Mouse (Mus musculus) urinary bladder, postnatal 36 days (tissue): ENCODE measurements around the gene Plk3.
"Not testable (repeated sequence)": the region's sequence is repeated elsewhere in the genome, so short reads cannot be mapped to it uniquely, and the experiment has no call there.

ENCODE experiments used
- DNase-seq, 2 experiments: peaks; one replicate each; pipeline ENCODE4 v3.0.0; 2022; ENCODE audit warnings: low spot score in 2 of 2, mixed read lengths in 1 of 2

The Plk3 gene

DNA sequence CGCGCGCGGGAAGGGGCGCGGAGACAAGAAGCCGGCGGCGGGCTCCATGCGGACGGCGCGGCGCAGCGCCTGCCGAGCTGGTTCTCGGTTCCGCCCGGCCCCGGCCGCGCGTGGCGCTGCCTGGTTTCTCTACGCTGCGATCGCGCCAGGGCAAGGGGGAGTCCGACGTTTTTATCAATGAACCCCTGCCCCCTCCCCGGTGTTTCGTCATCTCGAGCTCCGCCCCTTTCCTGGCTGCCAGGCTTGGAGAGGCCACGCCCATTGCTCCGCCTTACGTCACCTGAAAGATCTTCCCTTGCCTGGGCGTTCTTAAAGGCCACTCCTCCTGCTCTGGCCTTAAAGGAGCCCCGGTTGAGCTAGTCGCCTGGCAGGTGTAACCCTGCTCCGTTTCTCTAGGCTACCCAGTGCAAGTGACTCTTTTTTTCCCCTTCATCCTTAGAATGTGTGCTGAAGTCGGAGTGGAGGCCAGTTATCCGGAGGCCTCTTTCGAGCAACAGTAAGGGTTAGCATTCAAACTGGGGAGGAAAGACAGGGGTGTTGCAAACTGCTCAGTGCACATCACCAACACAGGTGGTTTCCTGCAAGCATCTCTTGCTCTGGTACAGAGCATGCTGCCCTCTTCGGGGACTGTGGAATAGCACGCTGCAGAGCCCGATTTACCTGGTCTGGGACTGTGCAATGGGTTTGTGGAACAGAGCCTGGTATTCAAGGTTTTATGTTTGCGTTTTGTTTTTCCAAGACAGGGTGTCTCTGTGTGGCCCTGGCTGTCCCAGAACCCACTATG, at the start of gene Plk3:
TSS of gene Plk3 (minus strand) at position 147 of the 784 bp plus-strand sequence.
- peak; percentile 97 to 99 for DNase-seq

DNA sequence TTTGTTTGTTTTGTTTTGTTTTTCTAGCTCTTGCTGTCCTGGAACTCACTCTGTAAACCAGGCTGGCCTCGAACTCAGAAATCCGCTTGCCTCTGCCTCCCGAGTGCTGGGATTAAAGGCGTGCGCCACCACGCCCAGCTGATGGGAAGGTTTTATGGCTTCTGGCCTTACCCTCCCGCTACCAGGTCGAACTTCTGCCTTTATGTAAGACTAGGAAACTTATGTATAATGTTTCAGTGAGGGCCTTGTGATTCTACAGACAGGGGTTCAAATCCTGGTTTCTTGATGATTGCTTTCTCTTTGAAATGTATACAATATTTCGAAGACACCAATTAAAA, 49.0 kb upstream of the Plk3 start:
- DNase-seq: not testable (repeated sequence)

DNA sequence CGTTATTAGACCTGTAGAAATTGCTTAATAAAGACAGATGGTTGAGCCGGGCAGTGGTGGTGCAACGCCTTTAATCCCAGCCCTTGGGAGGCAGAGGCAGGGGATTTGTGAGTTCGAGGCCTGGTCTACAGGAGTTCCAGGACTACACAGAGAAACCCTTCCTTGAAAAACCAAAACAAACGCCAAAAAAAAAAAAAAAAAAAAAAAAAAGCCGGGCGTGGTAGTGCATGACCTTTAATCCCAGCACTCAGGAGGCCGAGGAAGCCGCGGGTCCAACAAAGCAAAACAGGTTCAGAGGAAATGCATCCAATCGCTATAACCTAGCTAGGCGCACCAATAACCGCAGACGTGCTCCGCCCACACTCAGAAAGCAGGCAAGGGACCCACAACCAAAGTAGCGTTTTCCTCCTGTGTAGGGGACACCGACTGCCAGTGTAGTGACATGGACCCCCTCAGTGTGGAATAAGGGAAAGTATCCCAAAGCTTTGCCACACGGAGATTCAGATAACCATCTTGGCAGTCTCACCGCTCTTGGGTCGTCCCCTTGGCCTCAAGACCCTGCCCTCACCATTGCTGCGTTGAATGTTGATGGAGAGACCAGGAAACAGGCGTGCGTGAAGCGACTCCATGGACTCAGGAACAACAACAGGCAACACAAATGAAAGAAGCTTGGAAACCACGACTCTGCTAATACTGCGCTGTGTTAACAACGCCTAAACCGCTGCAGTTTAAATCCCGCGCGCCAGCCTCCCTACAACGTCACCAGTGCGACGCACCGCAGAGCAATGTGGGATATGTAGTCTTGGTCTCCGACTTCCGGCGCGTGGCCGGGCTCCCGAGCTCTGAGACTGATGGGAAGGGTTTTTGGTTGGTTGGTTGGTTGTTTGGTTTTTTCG, 48.3 kb upstream of the Plk3 start, which contains the start of gene Kif2c:
TSS of gene Kif2c (minus strand) at position 777 of the 896 bp plus-strand sequence.
- DNase-seq: peak; percentile 86 to 93

DNA sequence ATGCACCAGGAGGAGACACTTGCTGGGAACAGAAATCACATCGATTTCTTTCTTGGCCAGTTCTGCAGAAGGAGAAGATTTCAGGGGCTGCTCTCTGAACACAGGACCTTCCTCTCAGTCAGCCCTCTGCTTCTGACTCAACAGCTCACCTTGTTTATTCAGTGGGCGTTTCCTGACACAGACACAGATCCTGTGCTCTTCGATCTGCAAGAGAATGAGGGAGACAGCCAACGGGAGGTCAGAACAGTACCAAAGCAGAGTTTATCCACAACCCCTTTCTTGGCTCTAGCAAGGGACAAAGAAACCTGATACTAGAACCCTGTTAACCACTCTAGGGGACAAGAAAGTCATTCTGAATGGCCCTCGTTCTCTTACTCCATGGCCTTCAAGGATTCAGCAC, 36.2 kb upstream of the Plk3 start:
- no peak for DNase-seq

DNA sequence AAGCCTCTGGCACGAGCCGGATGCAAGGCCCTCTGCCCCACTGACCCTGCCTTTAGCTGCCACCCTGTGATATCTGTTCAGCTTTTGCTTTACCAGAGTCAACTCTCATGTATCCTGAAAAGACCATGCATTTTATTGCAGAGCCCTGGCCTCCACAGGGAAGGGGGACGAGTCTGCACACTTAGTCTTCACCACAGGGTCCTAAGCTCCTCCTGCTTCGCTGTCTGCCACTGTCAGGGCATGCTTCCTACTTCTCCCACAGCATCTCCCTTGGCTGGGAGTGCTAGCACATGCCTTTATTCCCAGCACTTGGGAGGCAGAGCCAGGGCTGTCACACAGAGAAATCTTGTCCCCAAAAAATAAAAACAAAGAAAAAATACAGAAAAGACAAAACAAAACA, 27.4 kb upstream of the Plk3 start:
- no peak for DNase-seq

DNA sequence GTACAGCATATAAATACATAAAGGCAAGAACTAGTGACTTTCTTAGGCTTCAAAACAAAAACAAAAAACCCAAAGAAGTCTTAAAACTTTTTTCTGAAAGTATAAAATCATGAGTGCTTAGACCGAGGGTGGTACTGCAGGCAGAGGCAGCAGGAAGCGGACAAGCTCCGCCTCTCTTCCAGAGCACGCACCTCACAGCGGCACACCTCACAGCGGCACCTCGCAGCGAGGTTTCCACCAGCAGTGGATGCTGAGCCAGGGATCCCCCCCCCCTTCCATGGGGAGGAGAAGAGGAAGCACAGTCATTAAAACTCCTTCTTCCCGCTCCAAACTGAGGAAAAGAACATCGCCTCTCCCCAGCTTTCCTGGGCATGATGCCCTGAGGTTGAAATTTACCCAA, 25.9 kb upstream of the Plk3 start:
- no peak for DNase-seq

DNA sequence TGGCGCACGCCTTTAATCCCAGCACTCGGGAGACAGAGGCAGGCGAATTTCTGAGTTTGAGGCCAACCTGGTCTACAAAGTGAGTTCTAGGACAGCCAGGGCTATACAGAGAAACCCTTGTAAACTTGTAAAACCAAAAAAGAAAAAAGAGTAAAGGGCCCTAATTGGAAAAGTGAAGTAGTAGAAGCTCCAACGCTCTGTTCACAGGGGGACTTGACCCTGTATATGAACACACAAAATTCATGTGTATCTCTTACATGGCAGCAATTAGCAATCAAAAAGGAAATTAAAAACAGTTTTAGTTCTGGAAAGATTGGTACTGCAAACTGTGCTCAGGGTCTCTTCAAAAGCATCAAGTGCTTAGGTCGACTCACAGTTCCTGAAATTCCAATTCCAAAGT, 22.6 kb upstream of the Plk3 start:
- DNase-seq: no peak

DNA sequence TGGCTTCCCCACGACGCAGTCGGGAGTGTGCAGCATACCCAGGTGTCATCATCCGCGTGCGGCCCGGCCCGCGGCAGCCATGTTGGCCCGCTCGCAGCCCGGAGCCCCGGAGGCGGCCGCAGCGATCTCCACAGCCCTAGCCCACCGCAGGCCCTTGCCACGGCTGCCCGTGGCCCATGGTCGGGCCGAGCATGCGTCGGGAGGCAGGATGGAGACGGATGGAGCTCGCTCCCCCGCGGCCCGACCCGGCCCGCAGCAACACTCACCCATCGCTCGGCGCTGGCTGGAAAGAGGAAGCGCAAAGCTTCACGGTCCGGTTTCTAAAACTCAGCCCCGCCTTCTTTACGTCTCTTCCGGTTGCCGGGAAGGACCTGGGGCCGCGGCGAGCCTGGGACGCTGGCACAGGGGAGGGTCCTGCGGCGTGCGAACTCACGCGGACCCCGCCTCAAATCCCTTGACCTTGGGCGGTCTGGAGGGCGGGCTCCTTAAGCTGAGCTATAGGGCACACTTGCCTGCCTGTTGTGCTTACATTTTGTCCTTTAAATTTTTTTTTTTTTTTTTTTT, 22.1 kb upstream of the Plk3 start, which contains the start of gene Rps8:
TSS of gene Rps8 (minus strand) at position 452 of the 564 bp plus-strand sequence.
- DNase-seq: peak; percentile 83 to 85

DNA sequence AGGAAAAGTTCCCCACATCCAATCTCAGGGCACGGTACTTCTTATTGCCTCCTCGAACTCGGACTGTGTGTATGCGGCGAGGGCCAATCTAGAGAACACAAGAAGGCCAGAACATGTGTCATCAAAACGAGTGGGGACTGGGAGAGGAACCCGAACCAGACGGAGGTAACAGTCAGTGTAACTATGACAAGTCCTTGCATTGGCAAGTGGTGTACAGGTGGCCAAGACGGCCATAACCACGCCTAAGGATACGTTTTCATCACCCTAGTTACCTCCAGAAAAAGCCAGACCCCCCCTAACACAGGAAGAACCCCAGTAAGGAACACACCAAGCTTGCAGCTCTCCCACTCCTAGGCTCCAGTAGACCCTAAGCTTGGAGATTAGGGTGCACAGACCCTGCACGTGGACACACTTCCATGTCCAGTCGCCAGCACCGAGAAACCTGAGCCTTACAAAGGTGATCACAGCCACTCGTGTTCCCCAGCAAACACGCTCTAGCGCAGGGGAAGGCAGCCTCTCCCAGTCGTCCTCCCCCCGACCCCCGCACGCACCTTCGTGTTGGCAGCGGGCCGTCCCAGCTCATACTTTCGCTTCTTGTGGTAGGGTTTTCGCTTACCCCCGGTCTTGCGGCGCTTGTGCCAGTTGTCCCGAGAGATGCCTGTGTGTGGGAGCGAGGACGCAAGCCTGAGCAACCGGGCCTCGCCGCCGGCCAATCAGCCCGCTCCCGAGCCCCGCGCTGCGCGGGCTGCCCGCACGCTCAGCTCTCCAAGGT, 21.4 kb upstream of the Plk3 start:
- DNase-seq: no peak

DNA sequence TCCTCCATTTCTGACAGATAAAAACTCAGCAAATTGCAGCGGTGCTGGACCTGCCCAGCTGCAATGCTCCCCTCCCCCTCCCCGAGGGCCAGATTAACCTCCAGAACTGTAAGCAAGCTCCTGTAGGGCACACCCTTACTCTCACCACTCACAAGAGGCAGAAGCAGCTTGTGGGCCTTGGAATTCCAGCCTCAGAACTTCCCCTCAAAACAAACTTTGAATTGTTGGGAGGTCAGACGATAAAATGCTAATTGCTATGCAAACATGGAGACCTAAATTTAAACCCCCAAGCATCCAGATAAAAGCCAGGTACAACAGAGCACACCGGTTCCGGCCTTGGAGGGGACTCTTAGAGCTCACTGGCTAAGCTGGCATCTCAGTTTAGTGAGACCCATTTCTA, 19.0 kb upstream of the Plk3 start:
- no peak for DNase-seq

DNA sequence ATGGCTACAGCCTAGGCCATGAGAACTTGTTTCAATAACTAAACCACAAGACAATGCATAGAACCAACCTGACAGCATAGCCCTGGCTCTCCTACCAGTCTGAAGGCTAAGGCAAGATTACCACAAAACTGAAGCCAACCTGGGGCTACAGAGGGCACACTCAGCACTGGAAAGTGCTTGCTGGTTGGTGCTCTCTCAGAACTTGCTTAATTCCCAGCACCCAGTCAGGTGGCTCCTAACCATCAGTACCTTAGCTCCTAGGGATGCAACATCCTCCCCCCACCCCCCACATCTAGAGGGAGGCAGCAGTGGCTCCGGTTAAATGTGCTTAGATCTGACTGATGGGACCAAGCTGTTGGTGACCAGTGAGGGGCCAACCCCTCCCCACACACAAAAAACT, 17.7 kb upstream of the Plk3 start:
- DNase-seq: no peak

DNA sequence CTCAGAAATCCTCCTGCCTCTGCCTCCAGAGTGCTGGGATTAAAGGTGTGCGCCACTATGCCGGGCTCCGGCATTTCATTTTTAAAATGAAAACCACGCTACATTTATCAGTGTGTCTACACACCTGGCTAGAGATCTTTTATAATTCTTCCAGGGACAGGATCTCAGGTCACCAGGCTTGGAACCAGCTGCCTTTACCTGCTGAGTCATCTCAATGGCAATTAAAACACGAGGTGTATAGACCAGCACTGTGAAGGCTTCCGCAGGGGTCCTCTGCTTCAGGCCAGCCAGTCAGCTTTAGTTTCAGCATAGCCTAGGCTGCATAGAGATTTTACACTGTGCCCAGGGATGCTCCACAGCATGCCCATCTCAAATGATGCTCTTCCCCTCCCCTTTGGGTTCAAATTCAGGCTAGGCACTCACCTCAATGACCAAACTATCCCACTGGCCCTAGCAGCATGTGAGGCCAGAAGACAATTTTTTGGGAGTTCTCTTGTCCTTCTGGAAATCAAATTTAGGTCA, 16.5 kb upstream of the Plk3 start:
- no peak for DNase-seq

DNA sequence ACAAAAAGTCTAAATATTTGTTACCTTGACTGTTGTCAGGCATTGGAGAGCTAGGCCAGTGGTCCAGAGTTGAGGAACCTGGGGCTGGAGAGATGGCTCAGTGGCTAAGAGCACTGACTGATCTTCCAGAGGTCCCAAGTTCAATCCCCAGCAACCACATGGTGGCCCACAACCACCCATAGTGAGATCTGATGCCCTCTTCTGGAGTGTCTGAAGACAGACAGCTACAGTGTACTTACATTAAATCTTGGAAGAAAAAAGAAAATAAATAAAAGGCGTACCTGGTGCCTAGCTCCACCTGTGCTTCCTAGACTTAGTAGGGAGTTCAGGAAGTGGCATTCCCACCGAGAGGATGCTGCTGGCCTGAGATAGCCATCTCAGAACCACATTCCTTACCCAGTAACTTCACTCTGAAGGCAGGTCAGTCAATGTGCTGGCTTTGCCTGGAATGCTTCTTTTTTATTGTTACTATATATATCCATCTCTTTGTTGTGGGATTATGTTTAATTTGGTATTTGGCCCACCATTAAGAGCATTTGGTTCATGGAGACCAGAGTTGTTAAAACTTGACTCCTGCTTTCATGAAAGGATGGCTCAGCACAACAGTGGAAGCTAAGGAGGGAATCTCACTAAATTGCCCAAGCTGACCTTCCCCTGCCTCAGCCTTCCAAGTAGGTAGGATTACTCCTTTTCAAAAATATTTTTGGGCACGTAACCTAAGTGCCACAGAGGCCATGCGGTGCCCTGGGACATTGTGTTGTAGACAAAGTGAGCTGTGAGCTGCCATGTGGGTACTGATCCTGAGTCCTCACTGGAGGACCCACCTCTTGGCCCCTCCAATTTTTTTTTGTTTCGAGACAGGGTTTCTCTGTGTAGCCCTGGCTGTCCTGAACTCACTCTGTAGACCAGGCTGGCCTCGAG, 15.8 kb upstream of the Plk3 start:
- no peak for DNase-seq

DNA sequence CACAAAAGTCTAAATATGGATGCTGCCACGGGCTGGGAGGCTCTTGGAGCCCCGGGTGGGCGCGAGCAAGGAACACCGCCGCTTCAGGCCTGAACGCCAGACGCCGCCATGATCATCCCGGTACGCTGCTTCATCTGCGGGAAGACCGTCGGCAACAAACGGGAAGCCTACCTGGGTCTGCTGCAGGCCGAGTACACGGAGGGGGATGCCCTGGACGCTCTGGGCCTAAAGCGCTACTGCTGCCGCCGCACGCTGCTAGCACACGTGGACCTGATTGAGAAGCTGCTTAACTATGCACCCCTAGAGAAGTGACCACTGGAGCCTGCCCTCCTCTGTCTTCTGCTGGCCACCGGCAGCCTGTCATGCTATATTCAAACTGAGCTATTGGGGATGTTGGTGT, 15.1 kb upstream of the Plk3 start:
- no peak for DNase-seq

DNA sequence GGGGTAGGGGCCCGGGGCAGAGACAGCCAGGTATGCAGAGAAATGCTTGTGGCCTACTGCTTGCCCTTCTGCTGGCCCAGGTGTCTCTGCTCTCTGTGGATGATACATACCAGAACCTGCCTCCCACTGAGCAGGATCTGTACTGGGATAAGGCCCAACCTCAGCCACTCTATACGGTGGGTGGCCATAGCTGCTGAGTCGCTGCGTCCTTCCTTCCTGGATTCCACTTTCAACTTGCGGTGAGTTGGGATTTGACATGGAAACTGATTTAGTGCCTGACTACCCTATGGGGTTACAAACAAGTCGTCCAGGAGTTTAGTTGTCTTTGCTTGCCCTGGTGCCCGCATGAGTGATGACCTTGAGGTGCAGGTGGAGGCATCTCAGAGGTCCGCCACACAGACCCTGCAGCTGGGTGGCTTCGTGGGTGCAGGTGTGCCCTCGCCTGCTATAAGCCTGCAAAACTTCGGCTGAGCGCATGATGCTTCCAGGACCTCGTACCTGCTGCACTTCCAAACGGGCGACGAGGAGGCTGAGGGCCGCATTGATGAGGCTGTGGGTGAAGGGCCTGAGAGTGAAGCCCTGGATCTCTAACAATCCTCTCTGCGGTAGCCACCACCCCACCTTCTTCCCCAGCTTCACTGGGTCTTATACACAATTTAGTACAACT, 14.4 kb upstream of the Plk3 start:
- DNase-seq: no peak

DNA sequence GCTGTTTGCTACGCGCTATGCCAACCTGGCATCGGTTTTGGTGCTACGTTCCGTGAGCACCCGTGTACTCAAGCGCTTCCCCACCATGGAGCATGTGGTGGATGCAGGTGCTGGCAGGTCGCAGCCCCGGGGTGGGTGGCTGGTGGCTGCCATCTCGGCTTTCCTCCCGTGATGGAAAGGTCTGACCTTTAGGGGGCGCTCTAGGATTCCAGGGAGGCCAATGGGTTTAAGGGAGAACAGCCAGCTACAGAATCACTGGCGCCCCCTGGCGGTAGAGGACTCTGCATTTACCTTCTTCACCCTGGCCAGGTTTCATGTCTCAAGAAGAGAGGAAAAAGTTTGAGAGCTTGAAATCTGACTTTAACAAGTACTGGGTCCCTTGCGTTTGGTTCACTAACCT, 12.4 kb upstream of the Plk3 start:
- peak; percentile 80 to 85 for DNase-seq

DNA sequence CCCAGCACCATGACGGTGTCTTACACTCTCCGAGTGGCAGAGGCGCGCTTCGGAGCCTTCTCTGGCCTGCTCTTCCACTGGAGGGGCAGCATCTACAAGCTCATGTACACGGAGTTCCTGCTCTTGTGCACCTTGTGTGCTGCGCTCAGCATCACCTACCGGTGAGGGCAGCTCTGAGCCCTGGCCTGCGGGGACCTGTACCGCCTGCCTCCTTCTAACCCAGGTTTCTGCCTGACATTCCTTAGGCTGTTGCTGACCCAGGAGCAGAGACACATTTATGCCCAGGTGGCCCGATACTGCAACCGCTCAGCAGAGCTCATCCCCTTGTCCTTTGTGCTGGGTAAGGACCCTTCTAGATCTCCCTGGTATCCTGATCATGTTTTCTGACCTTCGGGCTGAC, 11.5 kb upstream of the Plk3 start:
- no peak for DNase-seq

DNA sequence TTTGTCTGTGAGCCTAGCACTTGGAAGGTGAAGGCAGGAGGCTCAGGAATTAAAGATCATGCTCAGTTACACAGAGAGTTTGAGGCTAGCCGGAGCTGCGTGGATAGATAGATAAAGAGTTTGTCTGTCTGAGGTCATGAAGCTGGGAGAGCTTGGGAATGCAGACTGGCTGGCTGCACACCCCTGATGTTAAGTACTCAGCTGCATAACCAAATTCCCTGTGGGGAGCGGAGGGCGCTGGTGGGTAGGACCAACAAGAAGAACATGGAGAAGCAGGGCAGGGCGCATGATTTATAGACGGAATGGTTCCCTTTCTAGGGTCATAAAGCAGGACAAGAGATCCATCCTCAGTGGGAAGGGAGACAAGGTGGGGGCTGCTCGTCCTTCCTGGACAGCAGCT, 9.3 kb upstream of the Plk3 start:
- DNase-seq: no peak

DNA sequence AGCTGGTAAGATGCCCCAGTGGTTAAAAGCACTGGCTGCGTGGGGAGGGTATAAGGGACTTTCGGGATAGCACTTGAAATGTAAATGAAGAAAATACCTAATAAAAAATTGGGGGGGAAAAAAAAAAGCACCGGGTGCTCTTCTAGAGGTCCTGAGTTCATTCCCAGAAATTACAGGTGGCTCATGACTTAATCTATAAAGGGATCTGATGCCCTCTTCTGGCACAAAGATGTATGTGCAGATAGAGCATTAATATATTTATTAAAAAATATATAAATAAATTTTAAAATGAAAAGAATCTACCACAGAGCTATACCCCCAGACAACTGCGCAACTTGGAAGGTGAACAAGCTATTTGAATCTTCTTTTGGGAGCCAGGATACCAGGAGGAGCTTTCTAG, 6.8 kb upstream of the Plk3 start:
- no peak for DNase-seq

DNA sequence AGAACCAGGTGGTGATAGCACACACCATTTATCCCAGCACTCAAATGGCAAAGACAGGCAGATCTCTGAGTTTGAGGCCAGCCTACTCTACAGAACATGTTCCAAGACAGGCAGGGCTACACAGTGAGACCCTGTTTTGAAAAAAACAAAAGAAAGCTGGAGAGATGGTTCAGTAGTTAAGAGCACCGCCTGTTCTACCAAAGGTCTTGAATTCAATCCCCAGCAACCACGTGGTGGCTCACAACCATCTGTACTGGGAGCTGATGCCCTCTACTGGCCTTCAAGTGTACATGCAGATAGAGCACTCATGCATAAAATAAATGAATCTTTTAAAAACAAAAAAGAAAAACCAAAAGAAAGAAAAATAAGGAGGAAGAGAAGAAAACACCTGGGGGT, 5.5 kb upstream of the Plk3 start:
- no peak for DNase-seq
